Mouse (Mus musculus) activated CD4-positive, CD25-positive, alpha-beta regulatory T cell (primary cell): ENCODE measurements around the gene Lnp1. TPM values are rescaled to one million over a fixed set of nuclear protein-coding genes. Genes with fewer than 3 reads are reported as not detected.

Source experiments
- polyA plus RNA-seq, 2 experiments: library from polyadenylated mRNA; unstranded; fragments of 100-300 nt; shearing (Covaris generic); gene quantifications; one replicate each; pipeline ENCODE4 v1.2.1; 2017

Gene Lnp1
- not detected for polyA plus RNA-seq

DNA sequence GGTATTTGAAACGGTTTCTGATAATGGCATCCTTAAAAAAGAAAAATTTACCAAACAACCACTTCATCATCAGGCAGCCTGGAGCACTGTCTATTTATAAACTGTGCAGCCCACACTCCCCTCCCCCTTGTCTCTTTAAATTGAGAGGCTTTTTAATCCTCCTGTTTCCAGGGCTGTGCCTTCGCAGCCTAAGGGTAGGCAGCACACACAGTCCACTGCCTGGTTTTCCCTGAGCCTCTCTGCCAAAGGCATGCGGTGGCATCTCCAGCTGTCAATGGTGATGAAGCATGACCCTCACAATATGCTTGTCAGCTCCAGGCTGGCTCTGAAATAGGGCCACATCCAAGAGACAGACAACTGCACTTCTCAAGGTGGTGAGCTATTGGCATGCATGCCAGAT lies at the start of gene Lnp1:
TSS of gene Lnp1 (minus strand) at position 39 of the 400 bp plus-strand sequence.

DNA sequence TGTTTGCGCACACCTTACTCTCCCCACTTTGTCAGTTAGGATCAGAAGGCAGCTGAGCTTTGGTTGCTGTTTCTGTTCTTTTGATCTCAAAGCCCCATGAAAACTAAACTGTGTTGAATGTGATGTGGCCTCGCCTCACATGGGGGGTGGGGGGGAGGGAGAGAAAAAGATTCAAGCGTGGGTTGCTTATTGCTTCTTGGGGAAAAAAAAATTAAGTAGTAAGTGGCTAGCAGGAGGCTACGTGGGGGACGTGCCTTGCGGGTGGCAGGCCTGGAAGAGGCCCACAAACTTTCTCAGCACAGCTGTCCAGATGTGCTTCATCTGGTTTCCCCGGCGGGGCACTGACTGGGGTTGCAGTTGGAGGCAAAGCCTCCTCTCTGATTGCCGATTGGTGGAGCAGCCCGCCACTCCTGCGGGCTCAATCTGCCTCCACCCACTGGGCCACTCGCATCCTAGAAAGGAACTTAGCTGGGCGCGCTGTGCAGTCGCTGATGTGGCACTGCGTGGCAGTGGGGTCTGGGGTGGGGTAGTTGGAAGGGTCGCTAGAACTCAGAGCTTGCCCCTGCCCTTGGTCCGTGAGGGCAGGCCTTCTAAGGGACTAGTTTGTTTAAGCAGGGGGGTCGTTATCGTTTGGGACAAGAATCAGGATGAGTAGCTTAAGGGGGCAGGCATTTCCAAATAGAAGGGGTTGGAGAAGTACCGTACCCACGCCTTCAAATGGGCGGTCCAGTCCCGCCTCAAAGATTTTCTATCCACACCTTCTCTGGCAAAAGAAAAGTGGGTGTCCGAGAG lies 41.8 kb downstream of the Lnp1 start, which contains the start of gene Tmem45a:
TSS of gene Tmem45a (minus strand) at position 343 of the 792 bp plus-strand sequence.

Other genes with a start within 250 kb of the Lnp1 start
- gene Tfg, start 210.6 kb downstream of the Lnp1 start, polyA plus RNA-seq, result 10 to 100 TPM; 71.9 to 73.6 TPM
- under 1 TPM in 1 of 2 experiments, not detected in 1; 0.06 TPM for gene Adgrg7, start 132.2 kb downstream of the Lnp1 start, polyA plus RNA-seq
- under 1 TPM; 0.36 to 0.44 TPM for gene Tmem45a, start 41.9 kb downstream of the Lnp1 start, polyA plus RNA-seq
- not detected for gene Tmem45a2, start 143.3 kb upstream of the Lnp1 start, polyA plus RNA-seq
- 10 to 100 TPM; 44.2 to 55.9 TPM for gene Tomm70a, start 193.6 kb upstream of the Lnp1 start, polyA plus RNA-seq
- 10 to 100 TPM; 31.8 to 44.4 TPM for gene Nit2, start 239.3 kb upstream of the Lnp1 start, polyA plus RNA-seq